Mouse (Mus musculus) kidney, embryonic 14.5 days (tissue): ENCODE measurements around the gene Prdm2. TPM values are rescaled to one million over a fixed set of nuclear protein-coding genes. Genes with fewer than 3 reads are reported as not detected.

Experiments used
- ATAC-seq: fragments of 200-750 bp; cut with Nextera tagmentation; 2 replicates; pipeline ENCODE4 v1.8.0; 2017; ENCODE audit warnings: moderate number of reproducible peaks, mild to moderate bottlenecking, moderate TSS enrichment, moderate library complexity; ENCODE audit not compliant: low FRiP score, low TSS enrichment
- H3K27ac ChIP-seq: fragments of 300-500 bp; sonication (generic); 2 replicates; pipeline ENCODE4 v1.5.1; 2014; ENCODE audit warnings: low read depth, mild to moderate bottlenecking, low read length, moderate library complexity, mixed read lengths
- H3K27me3 ChIP-seq: fragments of 300-500 bp; sonication (generic); 2 replicates; pipeline ENCODE4 v1.6.1; 2014; ENCODE audit warnings: mild to moderate bottlenecking, low read length; ENCODE audit not compliant: control insufficient read depth, insufficient read depth
- H3K36me3 ChIP-seq: fragments of 300-500 bp; sonication (generic); 2 replicates; pipeline ENCODE4 v1.6.1; 2014; ENCODE audit warnings: low read length, mixed read lengths; ENCODE audit not compliant: control insufficient read depth, insufficient read depth
- H3K4me1 ChIP-seq: fragments of 300-500 bp; sonication (generic); 2 replicates; pipeline ENCODE4 v1.6.1; 2014; ENCODE audit warnings: low read length, mixed read lengths; ENCODE audit not compliant: control insufficient read depth, insufficient read depth
- H3K4me2 ChIP-seq: fragments of 300-500 bp; sonication (generic); replicated peaks from 2 replicates; pipeline ENCODE4 v1.6.1; 2014; ENCODE audit warnings: low read depth, mild to moderate bottlenecking, low read length
- H3K4me3 ChIP-seq: fragments of 300-500 bp; sonication (generic); 2 replicates; pipeline ENCODE4 v1.5.1; 2014; ENCODE audit warnings: mild to moderate bottlenecking, low read length
- H3K9ac ChIP-seq: fragments of 300-500 bp; sonication (generic); 2 replicates; pipeline ENCODE4 v1.6.1; 2014; ENCODE audit warnings: low read depth, mild to moderate bottlenecking, low read length, moderate library complexity
- H3K9me3 ChIP-seq: fragments of 300-500 bp; sonication (generic); 2 replicates; pipeline ENCODE4 v1.6.1; 2016; ENCODE audit warnings: low read length; ENCODE audit not compliant: control insufficient read depth
- WGBS: fragments of 180-500 bp; shearing (Covaris S2); extraction: QIAGEN DNeasy Blood & Tissue Kit; methylation state at CpG from one replicate; pipeline ENCODE4 v1.1.7; 2014; 5-methylcytosine and 5-hydroxymethylcytosine counted together
- polyA plus RNA-seq: library from polyadenylated mRNA; unstranded; fragments of >200 nt; fragmentation: Nextera tagmentation; extraction: Ambion mirVana; gene quantifications from 2 replicates; pipeline ENCODE4 v1.2.1, GENCODE M21; 2014

Prdm2 gene
- polyA plus RNA-seq, 1 experiment from 2014 or later = 15.8 TPM

DNA sequence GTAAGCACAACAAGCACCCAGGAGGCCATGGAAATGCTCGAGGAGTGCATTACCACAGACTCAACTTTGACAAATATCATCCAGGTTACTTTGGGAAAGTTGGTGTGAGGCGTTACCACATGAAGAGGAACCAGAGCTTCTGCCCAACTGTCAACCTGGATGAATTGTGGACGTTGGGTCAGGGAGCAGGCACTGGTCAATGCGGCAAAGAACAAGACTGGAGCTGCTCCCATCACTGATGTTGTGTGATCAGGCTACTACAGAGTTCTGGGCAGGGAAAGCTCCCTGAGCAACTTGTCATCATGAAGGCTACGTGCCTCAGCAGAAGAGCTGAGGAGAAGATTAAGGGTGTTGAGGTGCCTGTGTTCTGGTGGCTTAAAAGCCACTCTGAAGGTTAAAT is 60.2 kb downstream of the Prdm2 start:
- WGBS = 73% methylated on average over 5 of the region's 5 CpGs
- no peak overlapping the region for H3K4me3 ChIP-seq
- H3K27ac ChIP-seq = no peak overlapping the region
- H3K4me1 ChIP-seq = peaks cover 23% of the 10 kb centered on the region
- H3K36me3 ChIP-seq = no peaks in the 10 kb centered on the region; the same call in 1 of the 2 replicates
- no peaks in the 10 kb centered on the region for H3K27me3 ChIP-seq
- H3K9me3 ChIP-seq = no peaks in the 10 kb centered on the region
- no peak overlapping the region for H3K4me2 ChIP-seq
- ATAC-seq = no peak
- H3K9ac ChIP-seq = no peak overlapping the region

DNA sequence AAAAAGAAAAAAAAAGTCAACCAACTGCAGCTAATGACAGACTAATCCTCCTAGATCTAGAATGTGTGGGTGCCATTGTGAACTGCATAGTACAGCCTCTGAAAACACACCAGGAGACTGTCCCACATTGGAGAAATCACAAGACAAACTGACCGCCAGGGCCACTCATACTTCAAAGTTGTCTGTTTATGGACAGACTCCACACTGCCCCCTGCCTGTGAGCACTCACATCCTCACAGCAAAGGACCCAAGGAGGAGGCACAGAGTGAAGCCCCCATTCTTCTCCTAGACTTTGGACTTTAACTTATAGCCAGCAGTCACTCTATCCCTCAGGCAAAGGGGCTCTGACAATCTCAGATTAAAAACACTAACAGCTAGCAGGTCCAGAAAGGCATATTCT is 61.5 kb downstream of the Prdm2 start:
- H3K9ac ChIP-seq = no peak overlapping the region
- H3K4me2 ChIP-seq = no peak overlapping the region
- no peaks in the 10 kb centered on the region for H3K9me3 ChIP-seq
- no peaks in the 10 kb centered on the region; the same call in 1 of the 2 replicates for H3K36me3 ChIP-seq
- H3K4me1 ChIP-seq = peaks cover 20% of the 10 kb centered on the region; the same call in 1 of the 2 replicates
- ATAC-seq = no peak
- no peak overlapping the region for H3K27ac ChIP-seq
- H3K27me3 ChIP-seq = no peaks in the 10 kb centered on the region
- no peak overlapping the region for H3K4me3 ChIP-seq
- WGBS = 70% methylated on average over 1 of the region's 1 CpGs

- 72% methylated on average over 3 of the region's 3 CpGs for WGBS
- ATAC-seq = no peak
These were observed 65.1 kb downstream of the Prdm2 start for GRCm38 (mm10) chr4:143147666-143148065.

DNA sequence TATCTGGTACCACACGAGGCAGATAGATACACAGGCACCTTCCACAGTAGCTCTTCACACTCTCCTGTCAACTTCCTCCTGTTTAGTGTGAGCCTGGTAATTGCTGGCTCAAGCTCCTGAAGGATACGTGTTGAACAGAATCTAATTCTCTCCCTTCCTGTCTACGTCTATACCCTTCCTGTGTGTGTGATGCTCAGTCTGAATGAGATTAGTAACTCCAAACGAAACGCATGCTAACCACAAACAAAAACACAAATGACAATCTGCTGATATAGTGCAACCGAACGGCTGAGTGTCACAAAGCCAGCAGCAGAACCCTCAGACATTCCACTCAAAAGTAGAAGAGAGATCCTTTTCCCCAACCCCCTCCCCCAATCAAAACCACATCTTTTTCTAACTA is 69.2 kb downstream of the Prdm2 start:
- 40% methylated on average over 7 of the region's 7 CpGs for WGBS
- no peak for ATAC-seq
- H3K9me3 ChIP-seq = no peaks in the 10 kb centered on the region
- H3K36me3 ChIP-seq = peaks cover 22% of the 10 kb centered on the region
- H3K4me1 ChIP-seq = 0 out of 2 replicates have a peak, but pooled peaks cover 8% of the 10 kb centered on the region
- no peak overlapping the region for H3K27ac ChIP-seq
- no peak overlapping the region for H3K4me3 ChIP-seq
- H3K9ac ChIP-seq = no peak overlapping the region
- H3K4me2 ChIP-seq = no peak overlapping the region
- no peaks in the 10 kb centered on the region for H3K27me3 ChIP-seq

More at GRCm38 (mm10) chr4:143147666-143148065, 65.1 kb downstream of the Prdm2 start:
- H3K36me3 ChIP-seq = no peaks in the 10 kb centered on the region; the same call in 1 of the 2 replicates
- no peaks in the 10 kb centered on the region for H3K9me3 ChIP-seq
- no peak overlapping the region for H3K4me3 ChIP-seq
- H3K27ac ChIP-seq = no peak overlapping the region
- H3K4me1 ChIP-seq = 0 out of 2 replicates have a peak, but pooled peaks cover 11% of the 10 kb centered on the region
- no peak overlapping the region for H3K9ac ChIP-seq
- H3K27me3 ChIP-seq = no peaks in the 10 kb centered on the region
- no peak overlapping the region for H3K4me2 ChIP-seq

- 0 out of 2 replicates have a peak, but pooled peaks cover 2% of the 10 kb centered on the region for H3K4me1 ChIP-seq
- no peaks in the 10 kb centered on the region for H3K27me3 ChIP-seq
- no peaks in the 10 kb centered on the region for H3K9me3 ChIP-seq
- 77% methylated on average over 12 of the region's 12 CpGs for WGBS
- no peak for ATAC-seq
- H3K27ac ChIP-seq = no peak overlapping the region
- H3K4me2 ChIP-seq = no peak overlapping the region
- no peak overlapping the region for H3K4me3 ChIP-seq
- H3K9ac ChIP-seq = no peak overlapping the region
- peaks cover 25% of the 10 kb centered on the region for H3K36me3 ChIP-seq
These were observed 71.0 kb downstream of the Prdm2 start for GRCm38 (mm10) chr4:143141645-143142259.

DNA sequence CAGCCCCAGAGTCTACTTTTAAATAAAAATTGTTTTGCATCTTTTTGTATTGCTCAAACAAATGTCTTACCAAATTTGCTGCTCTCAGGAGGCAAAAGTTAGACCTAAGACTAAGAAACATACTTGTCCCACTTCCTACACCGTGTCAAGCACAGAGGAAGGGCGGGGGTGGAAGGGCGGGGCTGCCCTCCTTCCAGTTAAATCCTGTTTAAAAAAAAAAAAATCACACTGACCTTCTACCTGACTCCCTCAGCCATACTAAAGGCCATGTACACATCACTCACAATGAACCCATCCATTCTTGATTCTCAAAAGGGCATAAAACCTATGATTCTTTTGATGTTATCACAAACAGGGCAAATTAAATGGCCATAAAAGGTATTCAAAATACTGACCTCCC is 71.9 kb downstream of the Prdm2 start:
- WGBS = 90% methylated on average over 3 of the region's 3 CpGs
- ATAC-seq = no peak

DNA sequence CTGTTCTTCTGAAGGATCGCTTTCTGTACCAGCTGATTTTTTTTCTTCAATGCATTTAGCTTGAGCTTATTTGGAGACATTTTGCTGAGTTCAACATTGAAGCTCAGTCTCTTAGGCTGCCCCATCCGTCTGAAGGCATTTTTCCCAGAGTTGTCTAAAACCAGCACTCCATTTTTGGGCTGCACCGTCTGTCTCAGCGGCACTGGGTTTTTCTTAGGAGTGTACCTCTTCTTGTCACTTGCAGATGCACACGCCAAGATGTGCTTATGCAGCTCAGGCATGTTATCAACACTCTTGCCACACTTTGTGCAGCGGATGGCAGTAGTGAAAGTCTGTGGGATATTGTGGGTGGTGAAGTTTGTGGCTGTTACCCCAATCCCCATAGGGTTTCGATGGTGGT is 80.4 kb downstream of the Prdm2 start:
- Histone ChIP-seq H3K36me3 (peaks cover 80% of the 10 kb centered on the region), H3K27me3 (no peaks in the 10 kb centered on the region), H3K4me1 (no peaks in the 10 kb centered on the region), H3K4me3 (no peak overlapping the region), H3K4me2 (no peak overlapping the region), H3K9me3 (no peaks in the 10 kb centered on the region), H3K9ac (no peak overlapping the region), H3K27ac (no peak overlapping the region)
- no peak for ATAC-seq
- 96% methylated on average over 7 of the region's 7 CpGs for WGBS

More for the DNA sequence above, 71.9 kb downstream of the Prdm2 start:
- Histone ChIP-seq H3K9ac (no peak overlapping the region), H3K27ac (no peak overlapping the region), H3K27me3 (no peaks in the 10 kb centered on the region), H3K36me3 (peaks cover 27% of the 10 kb centered on the region), H3K4me3 (no peak overlapping the region), H3K4me2 (no peak overlapping the region), H3K9me3 (no peaks in the 10 kb centered on the region), H3K4me1 (0 out of 2 replicates have a peak, but pooled peaks cover 2% of the 10 kb centered on the region)

DNA sequence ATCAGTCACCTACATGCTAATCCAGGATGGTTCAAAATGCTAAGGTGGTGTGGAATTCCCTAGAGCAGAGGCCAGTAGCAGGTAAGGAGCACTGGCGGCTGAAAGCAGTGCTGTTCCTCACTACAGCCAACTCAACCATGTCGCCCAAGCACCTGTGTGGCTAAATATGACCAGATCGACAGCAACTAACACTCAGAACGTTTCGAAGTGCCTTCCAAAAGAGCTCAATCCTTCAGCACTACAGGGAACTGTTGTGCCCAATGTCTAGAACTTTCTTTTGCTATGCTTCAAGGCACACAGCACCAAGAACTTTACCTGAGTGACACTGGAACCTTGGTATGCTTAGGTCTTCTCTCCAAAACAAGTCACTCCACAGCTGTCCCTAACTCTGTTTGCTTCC is 82.4 kb downstream of the Prdm2 start:
- Histone ChIP-seq H3K36me3 (peaks cover 84% of the 10 kb centered on the region), H3K27me3 (no peaks in the 10 kb centered on the region)
- WGBS = 91% methylated on average over 5 of the region's 5 CpGs

GRCm38 (mm10) chr4:143129261-143129760 is 83.5 kb downstream of the Prdm2 start:
- no peak overlapping the region for H3K27ac ChIP-seq
- H3K9ac ChIP-seq = no peak overlapping the region
- H3K4me2 ChIP-seq = no peak overlapping the region
- H3K4me3 ChIP-seq = no peak overlapping the region
- no peaks in the 10 kb centered on the region for H3K27me3 ChIP-seq
- H3K4me1 ChIP-seq = no peaks in the 10 kb centered on the region
- H3K36me3 ChIP-seq = peaks cover 72% of the 10 kb centered on the region
- no peaks in the 10 kb centered on the region for H3K9me3 ChIP-seq
- whole genome bisulfite sequencing = 82% methylated on average over 4 of the region's 4 CpGs
- ATAC-seq = no peak

More for the DNA sequence above, 82.4 kb downstream of the Prdm2 start:
- no peak for ATAC-seq
- no peaks in the 10 kb centered on the region for H3K4me1 ChIP-seq
- no peak overlapping the region for H3K9ac ChIP-seq
- H3K27ac ChIP-seq = no peak overlapping the region
- no peak overlapping the region for H3K4me3 ChIP-seq
- no peak overlapping the region for H3K4me2 ChIP-seq
- H3K9me3 ChIP-seq = no peaks in the 10 kb centered on the region
